Mouse (Mus musculus): Measurements from ENCODE around the gene Cdk14. TPM values are rescaled to one million over a fixed set of nuclear protein-coding genes. Genes with fewer than 3 reads are reported as not detected.

Cdk14 gene
- total RNA-seq, 2 experiments from 2014 or later = 0.60 TPM; not detected in 1

- no peak for ATAC-seq (replicated peaks; ENCODE audit: low FRiP score, poor library complexity, severe bottlenecking)
These were observed 291.3 kb downstream of the Cdk14 start for GRCm38 (mm10) chr5:5128852-5129251.

GRCm38 (mm10) chr5:5124645-5125044 lies 295.5 kb downstream of the Cdk14 start:
- ATAC-seq (replicated peaks; ENCODE audit: low FRiP score, poor library complexity, severe bottlenecking) = no peak

- no peak for ATAC-seq (replicated peaks; ENCODE audit: low FRiP score, poor library complexity, severe bottlenecking)
These were observed 303.2 kb downstream of the Cdk14 start for GRCm38 (mm10) chr5:5116775-5117522.

- no peak for ATAC-seq (replicated peaks; ENCODE audit: low FRiP score, poor library complexity, severe bottlenecking)
These were observed 304.6 kb downstream of the Cdk14 start for GRCm38 (mm10) chr5:5115546-5115945.

GRCm38 (mm10) chr5:5109621-5110020 lies 310.5 kb downstream of the Cdk14 start:
- ATAC-seq (replicated peaks; ENCODE audit: low FRiP score, poor library complexity, severe bottlenecking) = no peak

GRCm38 (mm10) chr5:5109017-5109416 lies 311.1 kb downstream of the Cdk14 start:
- no peak for ATAC-seq (replicated peaks; ENCODE audit: low FRiP score, poor library complexity, severe bottlenecking)

GRCm38 (mm10) chr5:5096248-5096915 lies 323.7 kb downstream of the Cdk14 start:
- no peak for ATAC-seq (replicated peaks; ENCODE audit: low FRiP score, poor library complexity, severe bottlenecking)

- no peak for ATAC-seq (replicated peaks; ENCODE audit: low FRiP score, poor library complexity, severe bottlenecking)
These were observed 327.4 kb downstream of the Cdk14 start for GRCm38 (mm10) chr5:5092736-5093135.

GRCm38 (mm10) chr5:5071526-5071925 lies 348.6 kb downstream of the Cdk14 start:
- ATAC-seq (replicated peaks; ENCODE audit: low FRiP score, poor library complexity, severe bottlenecking) = no peak

- no peak for ATAC-seq (replicated peaks; ENCODE audit: low FRiP score, poor library complexity, severe bottlenecking)
These were observed 355.4 kb downstream of the Cdk14 start for GRCm38 (mm10) chr5:5064686-5065085.

- no peak for ATAC-seq (replicated peaks; ENCODE audit: low FRiP score, poor library complexity, severe bottlenecking)
These were observed 363.8 kb downstream of the Cdk14 start for GRCm38 (mm10) chr5:5056102-5056883.

- no peak for ATAC-seq (replicated peaks; ENCODE audit: low FRiP score, poor library complexity, severe bottlenecking)
These were observed 364.6 kb downstream of the Cdk14 start for GRCm38 (mm10) chr5:5055494-5055893.

GRCm38 (mm10) chr5:5054270-5054669 lies 365.8 kb downstream of the Cdk14 start:
- ATAC-seq (replicated peaks; ENCODE audit: low FRiP score, poor library complexity, severe bottlenecking) = no peak

- ATAC-seq (replicated peaks; ENCODE audit: low FRiP score, poor library complexity, severe bottlenecking) = no peak
These were observed 375.8 kb downstream of the Cdk14 start for GRCm38 (mm10) chr5:5044326-5044725.

GRCm38 (mm10) chr5:5042735-5043134 lies 377.4 kb downstream of the Cdk14 start:
- ATAC-seq (replicated peaks; ENCODE audit: low FRiP score, poor library complexity, severe bottlenecking) = no peak

- no peak for ATAC-seq (replicated peaks; ENCODE audit: low FRiP score, poor library complexity, severe bottlenecking)
These were observed 378.6 kb downstream of the Cdk14 start for GRCm38 (mm10) chr5:5041480-5041879.

- no peak for ATAC-seq (replicated peaks; ENCODE audit: low FRiP score, poor library complexity, severe bottlenecking)
These were observed 380.3 kb downstream of the Cdk14 start for GRCm38 (mm10) chr5:5039700-5040284.

- ATAC-seq (replicated peaks; ENCODE audit: low FRiP score, poor library complexity, severe bottlenecking) = no peak
These were observed 386.7 kb downstream of the Cdk14 start for GRCm38 (mm10) chr5:5033445-5033844.

- ATAC-seq (replicated peaks; ENCODE audit: low FRiP score, poor library complexity, severe bottlenecking) = no peak
These were observed 387.3 kb downstream of the Cdk14 start for GRCm38 (mm10) chr5:5032847-5033246.

GRCm38 (mm10) chr5:5032446-5032845 lies 387.7 kb downstream of the Cdk14 start:
- ATAC-seq (replicated peaks; ENCODE audit: low FRiP score, poor library complexity, severe bottlenecking) = no peak

All from erythroblast, adult 5-6 weeks (primary cell).